Mouse (Mus musculus) hindbrain, embryonic 16.5 days (tissue): ENCODE measurements around the gene Ap4b1. TPM values are rescaled to one million over a fixed set of nuclear protein-coding genes. Genes with fewer than 3 reads are reported as not detected.
"Not testable (repeated sequence)": the region's sequence is repeated elsewhere in the genome, so short reads cannot be mapped to it uniquely, and the experiment has no call there.

Source experiments
- ATAC-seq: fragments of 200-750 bp; cut with Nextera tagmentation; 2 replicates; pipeline ENCODE4 v1.8.0; 2017; ENCODE audit warnings: moderate TSS enrichment, moderate library complexity
- H3K27ac ChIP-seq: fragments of 300-500 bp; sonication (generic); 2 replicates; pipeline ENCODE4 v1.5.1; 2014; ENCODE audit warnings: low read depth, mild to moderate bottlenecking, control low read depth, low read length, moderate library complexity
- H3K27me3 ChIP-seq: fragments of 300-500 bp; sonication (generic); replicated peaks from 2 replicates; pipeline ENCODE4 v1.6.1; 2014; ENCODE audit warnings: low read length; ENCODE audit not compliant: control insufficient read depth, insufficient read depth
- H3K36me3 ChIP-seq: fragments of 300-500 bp; sonication (generic); 2 replicates; pipeline ENCODE4 v1.6.1; 2014; ENCODE audit warnings: mild to moderate bottlenecking, low read length, moderate library complexity, mixed read lengths; ENCODE audit not compliant: control insufficient read depth, insufficient read depth
- H3K4me1 ChIP-seq: fragments of 300-500 bp; sonication (generic); 2 replicates; pipeline ENCODE4 v1.6.1; 2014; ENCODE audit warnings: low read depth, low read length; ENCODE audit not compliant: control insufficient read depth, insufficient read depth
- H3K4me2 ChIP-seq: fragments of 300-500 bp; sonication (generic); 2 replicates; pipeline ENCODE4 v1.6.1; 2014; ENCODE audit warnings: mild to moderate bottlenecking, low read length, control low read depth, moderate library complexity
- H3K4me3 ChIP-seq: fragments of 300-500 bp; sonication (generic); 2 replicates; pipeline ENCODE4 v1.5.1; 2014; ENCODE audit warnings: mild to moderate bottlenecking, low read length, control low read depth, moderate library complexity
- H3K9ac ChIP-seq: fragments of 300-500 bp; sonication (generic); 2 replicates; pipeline ENCODE4 v1.6.1; 2014; ENCODE audit warnings: low read depth, mild to moderate bottlenecking, control low read depth, low read length, moderate library complexity
- H3K9me3 ChIP-seq: fragments of 300-500 bp; sonication (generic); 2 replicates; pipeline ENCODE4 v1.6.1; 2014; ENCODE audit warnings: mild to moderate bottlenecking, low read length, moderate library complexity; ENCODE audit not compliant: control insufficient read depth
- WGBS: fragments of 180-500 bp; shearing (Covaris S2); extraction: QIAGEN DNeasy Blood & Tissue Kit; methylation state at CpG from one replicate; pipeline ENCODE4 v1.1.7; 2014; 5-methylcytosine and 5-hydroxymethylcytosine counted together
- polyA plus RNA-seq: library from polyadenylated mRNA; unstranded; fragments of >200 nt; fragmentation: Nextera tagmentation; extraction: Ambion mirVana; gene quantifications from 2 replicates; pipeline ENCODE4 v1.2.1, GENCODE M21; 2015

Ap4b1 gene
- polyA plus RNA-seq, 1 experiment from 2014 or later: 22.1 TPM

DNA sequence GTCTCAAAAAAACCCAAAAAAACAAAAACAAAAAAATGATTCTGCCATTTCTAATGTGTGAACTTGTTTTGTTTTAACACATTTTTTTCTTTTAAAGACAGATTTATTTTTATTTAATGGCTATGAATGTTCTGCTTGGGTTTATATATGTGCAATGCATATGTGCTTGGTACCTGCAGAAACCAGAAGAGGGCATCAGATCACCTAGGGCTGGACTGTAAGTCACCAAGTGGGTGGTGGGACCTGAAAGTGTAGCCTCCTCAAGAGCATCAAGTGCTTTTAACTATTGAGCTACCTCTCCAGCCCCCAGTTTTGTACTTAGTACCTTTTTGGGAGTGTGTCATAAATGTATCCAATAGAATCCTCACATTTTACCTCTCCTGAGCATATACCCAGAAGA is 18.2 kb downstream of the Ap4b1 start:
- no peaks in the 10 kb centered on the region for H3K4me1 ChIP-seq
- no peak overlapping the region for H3K9ac ChIP-seq
- H3K27me3 ChIP-seq: no peaks in the 10 kb centered on the region
- H3K36me3 ChIP-seq: 0 out of 2 replicates have a peak, but pooled peaks cover 4% of the 10 kb centered on the region
- H3K9me3 ChIP-seq: no peaks in the 10 kb centered on the region
- H3K27ac ChIP-seq: no peak overlapping the region
- no peak overlapping the region for H3K4me3 ChIP-seq
- no peak overlapping the region for H3K4me2 ChIP-seq
- ATAC-seq: no peak

DNA sequence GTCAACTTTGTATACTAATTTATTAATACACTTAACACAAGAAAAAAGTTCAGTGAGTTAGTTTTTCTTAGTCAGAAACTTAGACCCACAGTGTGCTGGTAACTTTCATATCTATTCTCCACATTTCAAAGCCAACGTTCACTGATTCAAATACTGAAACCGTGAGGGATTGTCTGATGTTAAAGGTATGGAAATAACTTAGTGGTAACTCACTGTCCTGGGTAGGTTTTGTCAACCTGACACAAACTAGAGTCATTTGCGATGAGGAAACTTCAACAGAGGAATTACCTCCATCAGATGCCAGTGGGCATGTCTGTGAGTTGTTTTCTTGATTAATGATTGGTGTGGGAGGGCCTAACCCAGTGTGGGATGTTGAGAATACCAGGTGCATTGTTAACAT is 19.7 kb downstream of the Ap4b1 start:
- H3K27me3 ChIP-seq: no peaks in the 10 kb centered on the region
- H3K9ac ChIP-seq: no peak overlapping the region
- ATAC-seq: no peak
- H3K4me2 ChIP-seq: no peak overlapping the region
- H3K9me3 ChIP-seq: no peaks in the 10 kb centered on the region
- H3K4me1 ChIP-seq: no peaks in the 10 kb centered on the region
- WGBS: 90% methylated on average over 3 of the region's 3 CpGs
- H3K4me3 ChIP-seq: no peak overlapping the region
- H3K36me3 ChIP-seq: no peaks in the 10 kb centered on the region
- H3K27ac ChIP-seq: no peak overlapping the region

DNA sequence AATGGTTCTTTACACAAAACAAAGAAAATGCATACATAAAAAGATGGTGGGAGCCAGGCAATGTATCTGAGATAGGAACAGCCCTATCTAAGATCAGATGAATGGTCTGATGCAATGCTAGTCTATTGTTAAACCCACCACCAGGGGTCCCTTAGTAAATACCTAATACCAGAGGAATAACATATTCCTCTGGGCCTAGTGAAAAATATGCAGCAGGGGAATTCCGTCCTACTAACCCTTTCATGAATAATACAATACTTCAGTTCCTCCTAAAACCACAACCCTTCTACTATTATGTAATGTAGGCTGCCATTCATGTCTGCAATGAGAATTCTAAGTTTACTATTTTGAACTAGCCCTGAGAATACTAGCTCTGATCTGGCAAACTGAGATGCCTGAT is 21.4 kb downstream of the Ap4b1 start:
- H3K4me2 ChIP-seq, H3K9me3 ChIP-seq, ATAC-seq, H3K36me3 ChIP-seq, H3K27ac ChIP-seq, H3K4me3 ChIP-seq, H3K4me1 ChIP-seq, H3K9ac ChIP-seq, H3K27me3 ChIP-seq: not testable (repeated sequence)
- WGBS: 42% methylated on average over 1 of the region's 1 CpGs

DNA sequence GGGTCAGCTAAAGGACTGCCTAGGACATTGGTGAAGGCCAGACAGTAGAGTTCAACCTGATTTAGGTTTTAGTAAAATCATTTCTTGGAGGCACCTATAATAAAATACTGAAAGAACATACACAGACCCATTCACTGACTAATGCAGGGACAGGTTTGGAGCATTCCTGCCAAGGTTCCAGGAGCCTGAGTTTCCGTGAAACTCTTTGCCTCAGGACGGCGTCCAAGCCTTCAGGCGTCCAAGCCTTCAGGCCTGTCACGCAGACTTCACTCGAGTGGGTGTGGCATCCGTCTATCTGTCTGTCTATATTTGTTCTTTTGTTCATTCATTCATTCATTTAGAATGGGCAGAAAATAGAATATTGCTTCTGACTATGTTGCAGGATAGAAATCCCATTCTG is 21.8 kb downstream of the Ap4b1 start:
- Histone ChIP-seq H3K27me3 (no peaks in the 10 kb centered on the region), H3K4me3 (no peak overlapping the region), H3K36me3 (no peaks in the 10 kb centered on the region), H3K4me2 (no peak overlapping the region), H3K9ac (no peak overlapping the region), H3K27ac (no peak overlapping the region), H3K4me1 (no peaks in the 10 kb centered on the region), H3K9me3 (no peaks in the 10 kb centered on the region)
- WGBS: 87% methylated on average over 7 of the region's 7 CpGs
- no peak for ATAC-seq

DNA sequence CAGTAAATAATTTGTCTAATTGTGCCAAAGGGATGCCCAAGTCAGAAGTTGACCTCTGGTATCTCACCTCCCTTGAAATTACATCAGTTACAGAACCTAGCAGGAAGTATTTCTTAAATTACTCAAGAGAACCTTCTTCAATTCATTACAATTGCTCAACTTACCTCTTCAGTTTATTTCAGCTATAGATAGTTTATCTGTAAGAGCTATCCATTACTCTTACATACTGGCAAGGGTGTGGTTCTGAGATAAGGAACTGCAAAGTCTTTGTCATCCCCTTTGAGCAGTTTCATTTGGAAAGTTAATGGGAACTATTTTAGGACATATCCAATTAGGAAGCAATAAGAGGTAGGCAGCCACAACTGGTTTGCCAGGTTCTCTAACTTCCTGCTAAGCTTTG is 23.1 kb downstream of the Ap4b1 start, which contains the start of gene Bcl2l15:
TSS of gene Bcl2l15 (plus strand) at position 176 of the 400 bp plus-strand sequence.
- no peaks in the 10 kb centered on the region for H3K27me3 ChIP-seq
- no peak within 1 kb of the TSS for H3K27ac ChIP-seq
- no peak within 1 kb of the TSS for H3K4me3 ChIP-seq
- no peak within 1 kb of the TSS for H3K4me2 ChIP-seq
- no peaks in the 10 kb centered on the region for H3K36me3 ChIP-seq
- no peak within 1 kb of the TSS for H3K9ac ChIP-seq
- H3K4me1 ChIP-seq: no peaks in the 10 kb centered on the region
- no peaks in the 10 kb centered on the region for H3K9me3 ChIP-seq
- ATAC-seq: no peak

DNA sequence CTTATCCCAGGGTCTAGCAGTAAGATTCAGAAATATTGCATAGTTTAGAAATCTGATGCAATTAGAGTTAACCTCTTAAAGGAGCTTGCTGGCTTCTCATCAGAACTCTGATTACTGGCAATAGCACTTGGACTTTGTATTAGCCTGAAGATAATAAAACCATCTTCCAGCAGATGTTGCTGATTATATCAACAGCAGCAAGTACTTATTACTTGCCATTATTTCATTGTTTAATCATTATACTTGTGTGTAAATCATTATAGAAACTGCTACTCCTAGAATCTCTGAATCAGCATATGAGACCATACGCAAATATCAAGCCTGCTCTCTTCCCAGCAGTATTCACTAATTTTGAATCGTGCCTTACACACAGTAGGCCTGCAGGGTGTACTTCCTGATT is 24.7 kb downstream of the Ap4b1 start:
- no peaks in the 10 kb centered on the region for H3K4me1 ChIP-seq
- no peak overlapping the region for H3K4me2 ChIP-seq
- no peak overlapping the region for H3K4me3 ChIP-seq
- H3K36me3 ChIP-seq: no peaks in the 10 kb centered on the region
- no peak for ATAC-seq
- no peaks in the 10 kb centered on the region for H3K27me3 ChIP-seq
- no peak overlapping the region for H3K9ac ChIP-seq
- 89% methylated on average over 2 of the region's 2 CpGs for WGBS
- H3K9me3 ChIP-seq: no peaks in the 10 kb centered on the region
- H3K27ac ChIP-seq: no peak overlapping the region

DNA sequence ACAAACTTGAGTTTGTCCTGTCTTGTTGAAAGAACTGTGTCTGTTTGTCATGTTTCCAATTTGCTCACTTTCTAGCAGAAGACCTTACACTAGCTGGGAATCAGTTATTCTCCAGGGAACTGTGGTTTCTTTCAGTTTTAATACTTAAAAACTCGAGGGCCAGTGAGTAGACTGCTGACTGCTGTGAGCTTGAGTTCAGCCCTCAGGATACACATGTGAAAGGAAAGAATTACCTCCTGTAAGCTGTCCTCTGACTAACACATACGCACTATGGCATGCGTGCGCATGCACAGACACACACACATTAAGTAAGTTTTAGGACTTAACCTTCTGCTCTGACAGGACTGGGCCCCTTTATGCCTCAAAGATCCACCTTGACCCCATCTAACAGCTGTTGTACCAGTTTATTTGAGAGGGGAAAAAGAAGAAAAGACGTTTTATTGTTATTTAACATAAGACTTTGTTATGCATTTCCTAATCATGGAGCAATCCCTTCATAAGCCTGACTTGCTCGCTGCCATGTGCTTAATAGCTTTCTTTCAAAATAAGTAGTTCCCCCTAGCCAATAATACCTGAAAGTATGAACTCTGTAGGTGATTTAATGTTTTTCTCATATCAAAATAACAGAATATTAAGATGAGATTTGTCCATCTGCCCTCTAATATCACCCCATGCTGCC is 26.1 kb downstream of the Ap4b1 start:
- no peaks in the 10 kb centered on the region for H3K27me3 ChIP-seq
- no peak overlapping the region for H3K4me3 ChIP-seq
- no peak overlapping the region for H3K4me2 ChIP-seq
- ATAC-seq: no peak
- no peaks in the 10 kb centered on the region for H3K9me3 ChIP-seq
- no peak overlapping the region for H3K27ac ChIP-seq
- H3K36me3 ChIP-seq: no peaks in the 10 kb centered on the region
- WGBS: 78% methylated on average over 6 of the region's 6 CpGs
- H3K4me1 ChIP-seq: no peaks in the 10 kb centered on the region
- no peak overlapping the region for H3K9ac ChIP-seq

DNA sequence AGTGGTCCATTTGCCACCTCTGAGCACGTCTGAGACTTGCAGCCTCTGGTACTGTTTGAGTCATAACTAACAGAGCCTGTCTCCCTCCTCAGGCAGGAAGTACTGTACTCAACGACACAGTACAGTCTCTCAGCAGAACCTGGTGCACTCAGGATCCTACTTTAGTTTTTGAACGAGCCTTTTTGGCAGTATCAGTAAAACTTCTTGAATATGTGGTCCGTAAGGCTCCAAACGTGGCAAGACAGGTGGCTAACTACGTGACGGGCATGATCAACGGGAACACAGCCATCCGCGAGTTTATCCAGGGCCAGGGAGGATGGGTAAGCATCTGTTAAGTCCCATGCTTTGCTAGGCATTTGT is 26.6 kb downstream of the Ap4b1 start:
- Histone ChIP-seq H3K27me3 (no peaks in the 10 kb centered on the region), H3K36me3 (no peaks in the 10 kb centered on the region), H3K9ac (no peak overlapping the region), H3K27ac (no peak overlapping the region), H3K4me3 (no peak overlapping the region), H3K4me1 (no peaks in the 10 kb centered on the region), H3K9me3 (no peaks in the 10 kb centered on the region), H3K4me2 (no peak overlapping the region)
- WGBS: 79% methylated on average over 10 of the region's 10 CpGs
- no peak for ATAC-seq

DNA sequence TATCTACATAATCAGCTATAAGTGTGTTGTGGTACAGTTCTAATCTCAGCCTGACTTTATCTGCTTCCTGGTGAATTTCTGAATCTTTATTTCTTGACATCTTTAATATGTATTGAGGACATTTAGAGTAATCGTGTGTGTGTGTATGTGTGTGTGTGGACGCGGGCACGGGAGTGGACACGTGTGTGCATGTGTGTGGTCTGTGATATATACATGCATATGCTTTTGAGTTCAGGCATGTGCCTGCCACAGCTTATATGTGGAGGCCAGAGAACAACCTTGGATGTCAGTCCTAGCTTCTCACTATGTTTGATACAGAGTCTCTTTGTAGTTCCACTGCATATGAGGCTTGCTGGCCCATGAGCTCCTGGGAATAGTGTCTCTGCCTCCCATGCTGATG is 27.1 kb downstream of the Ap4b1 start:
- no peaks in the 10 kb centered on the region for H3K27me3 ChIP-seq
- WGBS: 97% methylated on average over 5 of the region's 5 CpGs
- H3K36me3 ChIP-seq: no peaks in the 10 kb centered on the region
- H3K4me2 ChIP-seq: no peak overlapping the region
- no peak overlapping the region for H3K4me3 ChIP-seq
- no peaks in the 10 kb centered on the region for H3K9me3 ChIP-seq
- no peak for ATAC-seq
- no peak overlapping the region for H3K27ac ChIP-seq
- H3K4me1 ChIP-seq: no peaks in the 10 kb centered on the region
- no peak overlapping the region for H3K9ac ChIP-seq

DNA sequence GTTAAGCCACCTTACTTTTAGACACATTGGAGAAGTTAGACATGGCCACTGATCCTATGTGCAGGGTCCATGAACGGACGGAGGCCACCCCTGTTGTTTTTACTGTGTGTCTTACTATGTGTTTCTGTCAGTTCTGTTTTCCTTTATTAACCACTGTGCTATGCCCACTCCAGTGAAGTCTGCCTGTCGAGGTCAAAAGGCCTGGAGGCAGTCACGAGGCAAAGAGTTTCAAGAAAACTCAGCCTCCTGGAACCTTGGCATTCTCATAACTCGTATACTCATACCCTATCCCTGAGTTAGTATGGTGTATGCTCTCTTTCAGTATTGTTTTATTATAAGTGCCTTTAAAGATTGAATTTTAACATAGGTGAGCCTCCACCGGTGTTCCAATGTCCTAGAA is 30.4 kb downstream of the Ap4b1 start:
- Histone ChIP-seq H3K27ac (no peak overlapping the region), H3K4me1 (no peaks in the 10 kb centered on the region), H3K9ac (no peak overlapping the region), H3K36me3 (no peaks in the 10 kb centered on the region), H3K27me3 (no peaks in the 10 kb centered on the region), H3K4me3 (no peak overlapping the region), H3K9me3 (no peaks in the 10 kb centered on the region), H3K4me2 (no peak overlapping the region)
- 96% methylated on average over 6 of the region's 6 CpGs for WGBS
- ATAC-seq: no peak
